Mouse (Mus musculus): ENCODE data around the gene Fdxr. TPM values are rescaled to one million over a fixed set of nuclear protein-coding genes. Genes with fewer than 3 reads are reported as not detected.

Fdxr gene
- total and polyA plus RNA-seq, 2 experiments: 13.7 to 28.3 TPM

DNA sequence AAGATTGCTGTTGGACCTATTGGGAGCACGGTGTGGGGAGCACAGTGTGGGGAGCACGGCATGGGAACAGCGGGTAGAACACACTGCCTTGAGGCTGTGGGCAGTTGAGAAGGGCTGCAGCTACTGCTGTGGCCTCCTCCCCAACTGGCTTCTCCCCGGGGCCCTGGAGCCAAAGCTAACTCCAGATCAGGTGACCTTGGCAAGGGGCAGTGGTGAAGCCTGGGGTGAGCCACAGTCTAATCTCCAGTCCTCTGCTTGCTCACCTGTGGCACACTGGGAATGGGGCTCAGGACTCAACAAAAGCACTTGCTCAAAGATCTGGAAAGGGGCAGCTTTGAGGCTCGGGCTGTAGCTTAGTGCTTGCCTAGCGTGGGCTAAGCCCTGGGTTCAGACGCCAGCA lies 40.4 kb upstream of the Fdxr start:
- TF ChIP-seq CTCF (IDR thresholded peaks at IDR 0.05; ENCODE audit: low read depth, low read length) (no peak), POLR2A (IDR thresholded peaks at IDR 0.05; ENCODE audit: extremely low read depth, insufficient read depth, low read length) (no peak)
- Histone ChIP-seq H3K27ac (replicated peaks; ENCODE audit: insufficient read depth, low read depth, low read length) (no peak overlapping the region), H3K4me1 (ENCODE audit: control insufficient read depth, insufficient read depth, low read length) (no peaks in the 10 kb centered on the region), H3K36me3 (ENCODE audit: control insufficient read depth, insufficient read depth, low read length) (no peaks in the 10 kb centered on the region), H3K79me2 (ENCODE audit: control insufficient read depth, insufficient read depth, low read length) (no peaks in the 10 kb centered on the region), H3K4me3 (ENCODE audit: insufficient read depth, low read depth, low read length) (no peak overlapping the region), H3K9ac (ENCODE audit: low read depth, low read length) (no peak overlapping the region), H3K27me3 (ENCODE audit: control insufficient read depth, insufficient read depth, low read length) (peaks cover 9% of the 10 kb centered on the region; the same call in 1 of the 2 replicates)
- DNase-seq (ENCODE audit: extremely low read depth, low read depth, low spot score): peak; percentile 73
- 61% methylated on average over 7 of the region's 7 CpGs for WGBS

GRCm38 (mm10) chr11:115314249-115314648 lies 37.4 kb upstream of the Fdxr start:
- peak; percentile 42 for TF ChIP-seq CTCF (IDR thresholded peaks at IDR 0.05; ENCODE audit: low read depth, low read length)
- TF ChIP-seq POLR2A (IDR thresholded peaks at IDR 0.05; ENCODE audit: extremely low read depth, insufficient read depth, low read length): no peak
- no peak overlapping the region for H3K9ac ChIP-seq (ENCODE audit: low read depth, low read length)
- H3K4me1 ChIP-seq (ENCODE audit: control insufficient read depth, insufficient read depth, low read length): no peaks in the 10 kb centered on the region
- peaks cover 4% of the 10 kb centered on the region; the same call in 1 of the 2 replicates for H3K27me3 ChIP-seq (ENCODE audit: control insufficient read depth, insufficient read depth, low read length)
- no peak overlapping the region for H3K4me3 ChIP-seq (ENCODE audit: insufficient read depth, low read depth, low read length)
- H3K36me3 ChIP-seq (ENCODE audit: control insufficient read depth, insufficient read depth, low read length): no peaks in the 10 kb centered on the region
- 15% methylated on average over 2 of the region's 2 CpGs for WGBS
- no peak overlapping the region for H3K27ac ChIP-seq (replicated peaks; ENCODE audit: insufficient read depth, low read depth, low read length)
- H3K79me2 ChIP-seq (ENCODE audit: control insufficient read depth, insufficient read depth, low read length): no peaks in the 10 kb centered on the region
- DNase-seq (ENCODE audit: extremely low read depth, low read depth, low spot score): peak; percentile 31

- Histone ChIP-seq H3K9ac (ENCODE audit: low read depth, low read length) (no peak overlapping the region), H3K27me3 (ENCODE audit: control insufficient read depth, insufficient read depth, low read length) (no peaks in the 10 kb centered on the region), H3K79me2 (ENCODE audit: control insufficient read depth, insufficient read depth, low read length) (no peaks in the 10 kb centered on the region), H3K4me3 (ENCODE audit: insufficient read depth, low read depth, low read length) (no peak overlapping the region), H3K36me3 (ENCODE audit: control insufficient read depth, insufficient read depth, low read length) (no peaks in the 10 kb centered on the region), H3K4me1 (ENCODE audit: control insufficient read depth, insufficient read depth, low read length) (no peaks in the 10 kb centered on the region), H3K27ac (replicated peaks; ENCODE audit: insufficient read depth, low read depth, low read length) (no peak overlapping the region)
- 82% methylated on average over 1 of the region's 1 CpGs for WGBS
- TF ChIP-seq POLR2A (IDR thresholded peaks at IDR 0.05; ENCODE audit: extremely low read depth, insufficient read depth, low read length): no peak
- no peak for TF ChIP-seq CTCF (IDR thresholded peaks at IDR 0.05; ENCODE audit: low read depth, low read length)
- no peak for DNase-seq (ENCODE audit: extremely low read depth, low read depth, low spot score)
Measured at GRCm38 (mm10) chr11:115308781-115309180, 31.9 kb upstream of the Fdxr start.

DNA sequence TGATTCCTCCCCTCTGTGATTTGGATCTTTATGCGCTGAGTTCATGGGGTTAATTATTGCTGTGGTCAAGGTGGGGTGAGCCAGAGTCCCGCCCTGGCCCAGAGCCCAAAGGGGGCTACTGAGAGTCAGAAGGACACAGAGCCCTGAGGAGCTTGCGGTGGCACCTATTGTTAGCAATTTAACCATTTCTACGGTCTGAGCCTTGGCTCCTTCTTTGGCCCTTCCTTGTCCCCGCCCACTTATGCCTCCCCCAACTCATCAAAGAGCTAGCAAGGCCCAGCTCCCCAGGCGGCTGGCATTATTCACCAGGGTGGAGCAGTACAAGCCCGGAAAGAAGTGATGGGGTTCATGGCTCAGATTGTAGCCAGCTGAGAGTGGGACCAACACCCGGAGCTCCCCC lies 30.0 kb upstream of the Fdxr start, which contains the start of gene Otop2:
Gene Otop2, plus strand, starts transcription at position 301 of the 400 bp plus-strand sequence.
- Histone ChIP-seq H3K4me3 (ENCODE audit: insufficient read depth, low read depth, low read length) (no peak within 1 kb of the TSS), H3K27ac (replicated peaks; ENCODE audit: insufficient read depth, low read depth, low read length) (no peak within 1 kb of the TSS), H3K36me3 (ENCODE audit: control insufficient read depth, insufficient read depth, low read length) (no peaks in the 10 kb centered on the region), H3K27me3 (ENCODE audit: control insufficient read depth, insufficient read depth, low read length) (no peaks in the 10 kb centered on the region), H3K9ac (ENCODE audit: low read depth, low read length) (no peak within 1 kb of the TSS), H3K79me2 (ENCODE audit: control insufficient read depth, insufficient read depth, low read length) (no peaks in the 10 kb centered on the region), H3K4me1 (ENCODE audit: control insufficient read depth, insufficient read depth, low read length) (no peaks in the 10 kb centered on the region)
- WGBS: 69% methylated on average over 8 of the region's 8 CpGs
- DNase-seq (ENCODE audit: extremely low read depth, low read depth, low spot score): no peak
- TF ChIP-seq POLR2A (IDR thresholded peaks at IDR 0.05; ENCODE audit: extremely low read depth, insufficient read depth, low read length): no peak
- no peak for TF ChIP-seq CTCF (IDR thresholded peaks at IDR 0.05; ENCODE audit: low read depth, low read length)

DNA sequence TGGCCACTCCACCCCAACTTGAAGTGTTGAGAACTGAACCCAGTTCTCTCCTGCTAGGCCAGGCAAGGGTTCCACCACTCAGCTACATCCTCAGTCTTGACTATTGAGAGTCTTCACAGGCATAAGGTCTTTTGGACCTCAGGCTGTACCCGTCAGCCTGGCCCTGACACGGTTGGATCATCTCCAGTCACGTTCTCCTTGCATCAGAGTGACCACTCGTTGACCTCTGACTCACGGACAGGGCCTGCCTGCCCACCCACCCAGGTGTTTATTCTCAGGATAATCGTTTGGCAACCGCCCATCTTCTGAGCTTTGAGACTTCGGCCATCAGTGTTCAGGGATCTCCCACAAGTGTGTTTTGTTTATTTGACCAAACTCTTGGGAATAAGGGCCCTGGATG lies 26.3 kb upstream of the Fdxr start:
- Histone ChIP-seq H3K4me1 (ENCODE audit: control insufficient read depth, insufficient read depth, low read length) (no peaks in the 10 kb centered on the region), H3K9ac (ENCODE audit: low read depth, low read length) (no peak overlapping the region), H3K27me3 (ENCODE audit: control insufficient read depth, insufficient read depth, low read length) (no peaks in the 10 kb centered on the region), H3K36me3 (ENCODE audit: control insufficient read depth, insufficient read depth, low read length) (no peaks in the 10 kb centered on the region), H3K79me2 (ENCODE audit: control insufficient read depth, insufficient read depth, low read length) (no peaks in the 10 kb centered on the region), H3K27ac (replicated peaks; ENCODE audit: insufficient read depth, low read depth, low read length) (no peak overlapping the region), H3K4me3 (ENCODE audit: insufficient read depth, low read depth, low read length) (no peak overlapping the region)
- DNase-seq (ENCODE audit: extremely low read depth, low read depth, low spot score): no peak
- TF ChIP-seq CTCF (IDR thresholded peaks at IDR 0.05; ENCODE audit: low read depth, low read length): no peak
- no peak for TF ChIP-seq POLR2A (IDR thresholded peaks at IDR 0.05; ENCODE audit: extremely low read depth, insufficient read depth, low read length)
- WGBS: 26% methylated on average over 8 of the region's 8 CpGs

- Histone ChIP-seq H3K27me3 (ENCODE audit: control insufficient read depth, insufficient read depth, low read length) (no peaks in the 10 kb centered on the region), H3K79me2 (ENCODE audit: control insufficient read depth, insufficient read depth, low read length) (no peaks in the 10 kb centered on the region), H3K4me3 (ENCODE audit: insufficient read depth, low read depth, low read length) (no peak overlapping the region), H3K27ac (replicated peaks; ENCODE audit: insufficient read depth, low read depth, low read length) (no peak overlapping the region), H3K4me1 (ENCODE audit: control insufficient read depth, insufficient read depth, low read length) (0 out of 2 replicates have a peak, but pooled peaks cover 2% of the 10 kb centered on the region), H3K9ac (ENCODE audit: low read depth, low read length) (no peak overlapping the region), H3K36me3 (ENCODE audit: control insufficient read depth, insufficient read depth, low read length) (no peaks in the 10 kb centered on the region)
- no peak for DNase-seq (ENCODE audit: extremely low read depth, low read depth, low spot score)
- 93% methylated on average over 2 of the region's 2 CpGs for WGBS
- TF ChIP-seq POLR2A (IDR thresholded peaks at IDR 0.05; ENCODE audit: extremely low read depth, insufficient read depth, low read length) (no peak), CTCF (IDR thresholded peaks at IDR 0.05; ENCODE audit: low read depth, low read length) (no peak)
Measured at GRCm38 (mm10) chr11:115301351-115301750, 24.5 kb upstream of the Fdxr start.

All from liver, adult 2 months (tissue).